Mouse (Mus musculus): ENCODE results near the gene Itgb4.

Gene Itgb4

DNA sequence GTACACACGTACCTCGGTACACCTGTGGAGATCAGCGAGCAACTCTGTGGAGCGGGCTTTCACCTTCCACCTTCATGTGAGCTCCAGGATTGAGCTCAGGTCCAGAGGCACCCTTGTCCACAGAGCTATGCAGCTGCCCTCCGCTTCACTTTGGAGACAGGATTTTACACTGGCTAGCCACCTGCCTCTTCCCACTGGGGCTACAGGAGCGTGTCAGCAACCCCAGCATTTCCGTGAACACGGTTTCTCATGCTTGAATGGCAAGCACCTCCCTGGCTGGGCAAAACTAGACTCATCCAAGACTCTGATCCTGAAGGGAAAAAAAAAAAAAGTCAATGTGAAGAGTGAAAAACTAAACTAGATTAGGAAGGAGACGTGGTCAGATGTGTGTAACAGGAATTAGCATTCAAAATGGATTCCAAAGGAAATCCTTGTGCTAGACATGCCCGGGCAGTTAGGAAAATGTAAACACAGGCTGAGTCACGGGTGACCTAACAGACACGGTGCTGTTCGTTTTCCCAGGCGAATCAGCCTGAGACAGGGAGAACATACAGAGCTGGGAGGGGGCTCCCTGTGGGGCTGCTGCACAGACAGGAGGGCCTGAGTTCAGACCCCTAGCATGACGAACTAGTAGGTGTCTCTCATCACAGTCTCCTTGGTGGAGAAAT is 4.4 kb upstream of the Itgb4 start:
- peak; percentile 22 to 30 for DNase-seq

DNA sequence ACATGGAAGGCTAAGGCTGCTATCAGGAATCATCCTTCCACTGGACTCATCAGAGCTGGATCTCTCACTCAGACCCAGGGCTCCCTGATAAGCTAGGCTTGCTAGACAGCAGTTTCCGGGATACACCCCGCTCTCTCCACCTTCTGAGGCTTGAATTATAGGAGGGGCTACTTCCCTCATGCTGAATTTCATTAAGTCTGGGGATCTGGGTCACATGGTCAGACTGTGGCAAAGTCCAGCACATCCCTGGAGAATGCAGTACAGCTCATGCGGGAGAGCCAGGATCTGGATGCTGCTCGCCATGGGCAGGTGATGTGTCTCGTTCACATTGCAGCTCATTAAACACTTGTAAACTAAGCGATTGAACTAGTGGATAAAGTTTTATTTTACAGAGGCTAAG is 3.5 kb upstream of the Itgb4 start:
- peak in 1 of 2 experiments; percentile 37 for DNase-seq

DNA sequence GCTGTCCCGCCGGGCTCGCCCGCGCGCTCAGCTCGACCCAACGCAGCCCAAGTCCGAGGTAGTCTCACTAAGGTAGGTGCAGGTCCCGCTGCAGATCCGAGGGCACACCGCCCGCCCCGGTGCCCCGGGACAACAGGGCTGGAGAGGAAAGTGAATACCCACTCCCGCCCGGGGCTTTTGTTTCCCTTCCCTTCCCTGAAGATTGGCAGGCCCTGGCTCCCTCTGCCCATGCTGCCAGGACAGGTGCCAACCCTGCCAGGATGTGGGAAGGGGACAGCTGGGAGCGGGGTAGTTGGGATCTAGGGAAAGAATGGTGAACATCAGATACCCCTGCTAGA is 543 bp downstream of the Itgb4 start:
- DNase-seq = no peak

DNA sequence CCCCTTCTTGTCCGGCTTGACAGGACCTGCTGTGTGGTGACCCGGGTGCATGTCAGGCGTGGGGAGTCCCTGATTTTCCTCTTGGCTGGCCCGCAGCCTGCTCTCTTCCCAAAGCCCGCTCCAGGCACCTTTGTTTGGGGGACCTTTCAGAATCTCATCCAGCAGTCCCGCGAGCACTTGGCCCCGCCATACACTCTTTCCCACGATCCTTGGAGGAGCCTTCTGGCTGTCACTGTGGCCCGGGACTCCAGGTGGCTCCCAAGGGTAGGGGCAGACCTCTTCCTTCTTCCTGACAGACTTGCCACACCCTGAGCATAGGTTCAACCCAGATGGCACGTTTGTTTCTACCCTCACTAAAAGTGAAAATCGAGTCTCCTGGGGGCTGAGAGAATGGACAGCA is 1.0 kb downstream of the Itgb4 start:
- no peak for DNase-seq

DNA sequence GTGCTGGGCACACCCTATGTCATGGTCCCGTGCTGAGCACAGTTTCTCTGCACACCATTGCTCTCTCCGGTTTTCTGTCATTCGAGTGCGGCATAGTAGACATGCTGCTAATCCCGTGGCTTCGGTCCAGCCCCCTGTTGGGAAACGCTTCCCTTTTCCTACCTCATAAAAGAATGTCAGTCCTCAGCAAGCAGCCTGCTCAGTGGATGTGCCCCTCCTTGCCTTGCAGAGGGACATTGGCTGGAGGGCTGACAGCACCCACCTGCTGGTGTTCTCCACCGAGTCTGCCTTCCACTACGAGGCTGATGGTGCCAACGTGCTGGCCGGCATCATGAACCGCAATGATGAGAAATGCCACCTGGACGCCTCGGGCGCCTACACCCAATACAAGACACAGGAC is 8.0 kb downstream of the Itgb4 start:
- no peak for DNase-seq

DNA sequence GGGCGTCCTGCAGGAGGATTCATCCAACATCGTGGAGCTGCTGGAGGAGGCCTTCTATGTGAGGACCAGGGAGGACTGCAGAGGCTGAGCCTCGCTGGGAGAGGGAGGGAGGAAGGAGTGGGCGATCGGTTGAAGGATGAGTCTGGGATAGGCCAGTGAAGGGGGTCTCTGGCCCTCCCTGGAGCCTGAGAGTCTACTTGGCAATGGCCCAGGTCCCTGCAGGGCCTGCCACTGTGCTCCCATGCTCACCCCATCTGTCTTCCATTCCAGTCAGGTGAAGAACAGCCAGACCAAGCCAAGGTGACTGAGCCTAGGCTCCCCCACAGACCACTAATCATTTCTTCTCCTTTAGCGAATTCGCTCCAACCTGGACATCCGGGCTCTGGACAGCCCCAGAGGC is 8.8 kb downstream of the Itgb4 start:
- DNase-seq = no peak

DNA sequence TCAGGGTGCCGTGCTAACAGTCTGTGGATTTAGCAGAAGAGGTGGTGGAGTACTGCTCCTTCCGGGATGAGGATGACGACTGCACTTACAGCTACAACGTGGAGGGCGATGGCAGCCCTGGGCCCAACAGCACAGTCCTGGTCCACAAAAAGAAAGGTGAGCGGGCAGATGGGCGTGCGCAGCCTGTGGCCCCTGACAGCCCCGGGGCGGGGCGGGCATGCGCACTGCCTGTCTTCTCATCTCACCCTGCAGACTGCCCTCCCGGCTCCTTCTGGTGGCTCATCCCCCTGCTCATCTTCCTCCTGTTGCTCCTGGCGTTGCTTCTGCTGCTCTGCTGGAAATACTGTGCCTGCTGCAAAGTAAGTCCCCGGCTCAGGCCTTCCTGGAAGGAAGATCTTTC is 15.2 kb downstream of the Itgb4 start:
- no peak for DNase-seq

DNA sequence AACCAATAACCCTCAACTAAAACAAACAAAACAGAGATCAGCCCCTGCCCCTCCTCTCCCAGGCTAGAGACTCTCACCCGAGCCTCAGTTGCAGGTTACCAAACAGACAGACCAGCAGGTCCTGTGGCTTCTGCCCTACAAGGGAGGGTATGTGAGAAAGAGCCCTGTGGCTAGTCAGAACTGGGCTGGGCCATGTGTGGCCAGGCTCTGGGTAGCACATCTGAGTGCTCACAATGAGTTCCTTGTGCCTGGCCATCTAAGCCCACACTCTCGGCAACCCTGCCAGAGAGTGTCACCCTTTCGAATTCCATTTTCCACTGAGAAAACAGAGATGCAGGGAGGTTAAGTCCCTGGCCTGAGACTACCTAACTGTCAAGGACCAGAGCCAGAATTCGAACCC is 17.6 kb downstream of the Itgb4 start:
- no peak for DNase-seq

DNA sequence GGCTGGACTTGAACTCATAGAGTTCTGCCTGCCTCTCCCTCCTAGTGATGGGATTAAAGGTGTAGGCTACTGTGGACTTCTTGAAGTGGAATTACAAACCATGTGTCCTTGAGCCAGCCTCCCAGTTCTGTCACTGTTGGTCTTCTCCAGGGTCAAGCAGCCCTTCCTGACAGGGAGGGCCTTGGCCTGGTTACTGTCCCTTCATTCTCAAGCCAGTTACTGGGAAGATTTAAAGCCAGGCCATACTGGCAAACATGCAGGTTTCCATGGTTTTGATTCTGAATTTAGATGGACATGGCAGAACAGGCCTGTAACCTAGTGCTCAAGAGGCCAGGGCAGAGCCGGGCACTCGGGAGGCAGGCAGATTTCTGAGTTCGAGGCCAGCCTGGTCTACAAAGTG is 20.7 kb downstream of the Itgb4 start:
- no peak for DNase-seq

DNA sequence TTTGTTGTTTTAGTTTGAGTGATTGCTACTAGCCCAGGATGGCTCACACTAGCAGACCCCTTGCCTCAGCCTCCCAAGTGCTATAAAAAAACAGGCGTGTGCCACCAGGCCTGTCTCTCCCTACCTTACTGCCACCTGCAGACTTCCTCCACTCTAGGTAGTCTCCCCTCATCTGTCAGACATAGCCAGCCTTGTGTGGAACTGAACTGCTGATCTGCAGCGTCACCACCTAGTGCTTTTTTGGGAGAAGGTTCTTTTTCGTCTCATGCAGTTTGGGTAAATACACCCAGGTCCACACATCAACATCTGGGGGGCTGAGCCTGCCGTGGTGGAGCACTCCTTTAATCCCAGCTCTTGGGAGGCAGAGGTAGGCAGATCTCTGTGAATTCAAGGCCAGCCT is 22.5 kb downstream of the Itgb4 start:
- DNase-seq = no peak

DNA sequence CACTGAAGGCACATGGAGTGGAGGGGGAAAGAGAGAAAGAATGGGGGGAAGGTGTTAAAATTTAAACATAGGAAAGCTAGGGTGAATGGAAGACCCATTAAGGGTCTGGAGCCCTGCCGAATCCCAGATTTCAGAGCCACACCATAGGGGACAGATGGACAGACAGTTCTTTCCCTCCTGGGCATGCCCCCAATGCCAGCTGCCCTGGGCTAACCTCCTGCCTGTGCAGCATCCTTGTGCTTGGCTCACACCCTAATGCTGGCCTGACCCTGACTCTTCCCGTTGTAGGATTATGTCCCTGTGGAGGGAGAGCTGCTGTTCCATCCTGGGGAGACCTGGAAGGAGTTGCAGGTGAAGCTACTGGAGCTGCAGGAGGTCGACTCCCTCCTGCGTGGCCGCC is 23.2 kb downstream of the Itgb4 start:
- no peak for DNase-seq

DNA sequence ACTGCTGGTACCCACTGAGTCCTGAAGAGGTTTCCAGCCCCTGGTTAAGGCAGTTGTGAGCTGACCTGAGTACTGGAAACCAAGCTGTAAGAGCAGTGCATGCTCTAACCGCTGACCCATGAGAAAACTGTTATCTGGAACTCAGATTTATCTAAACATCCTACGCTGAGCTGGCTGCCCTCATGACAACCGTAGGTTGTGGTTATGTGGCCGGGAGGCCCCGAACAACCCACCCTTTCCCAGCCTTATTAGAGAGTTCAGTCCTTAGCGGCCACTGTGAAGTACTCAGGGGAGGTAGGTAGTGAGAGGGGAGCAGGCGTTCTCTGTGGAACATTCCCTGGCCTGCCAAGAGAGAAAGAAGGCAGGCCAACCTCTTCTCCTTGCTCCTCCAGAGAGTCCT is 24.5 kb downstream of the Itgb4 start:
- no peak for DNase-seq

DNA sequence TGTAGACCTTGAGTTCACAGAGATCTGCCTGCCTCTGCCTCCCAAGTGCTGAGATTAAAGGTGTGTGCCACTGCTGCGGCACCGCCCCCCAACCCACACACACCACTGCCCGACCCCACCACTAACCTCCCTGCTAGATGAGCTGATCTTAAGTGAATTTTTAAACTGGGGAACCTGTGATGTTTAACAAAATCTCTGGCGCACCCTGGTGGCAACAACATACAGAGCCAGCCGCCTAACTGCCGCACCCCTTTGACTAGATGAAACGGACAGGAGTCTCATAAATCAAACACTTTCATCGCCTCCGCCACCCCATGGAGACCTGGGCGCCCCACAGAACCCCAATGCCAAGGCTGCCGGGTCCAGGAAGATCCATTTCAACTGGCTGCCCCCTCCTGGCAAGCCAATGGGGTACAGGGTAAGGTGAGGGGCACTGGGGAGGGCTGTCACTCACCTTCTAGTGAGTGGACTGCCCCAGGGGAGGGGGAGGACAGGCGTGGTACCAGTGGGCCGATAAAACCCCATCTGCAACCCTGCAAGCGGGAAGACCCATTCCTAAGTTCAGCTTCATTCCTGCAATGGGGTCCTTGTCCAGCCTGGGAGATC is 25.1 kb downstream of the Itgb4 start:
- DNase-seq = peak; percentile 57 to 89

DNA sequence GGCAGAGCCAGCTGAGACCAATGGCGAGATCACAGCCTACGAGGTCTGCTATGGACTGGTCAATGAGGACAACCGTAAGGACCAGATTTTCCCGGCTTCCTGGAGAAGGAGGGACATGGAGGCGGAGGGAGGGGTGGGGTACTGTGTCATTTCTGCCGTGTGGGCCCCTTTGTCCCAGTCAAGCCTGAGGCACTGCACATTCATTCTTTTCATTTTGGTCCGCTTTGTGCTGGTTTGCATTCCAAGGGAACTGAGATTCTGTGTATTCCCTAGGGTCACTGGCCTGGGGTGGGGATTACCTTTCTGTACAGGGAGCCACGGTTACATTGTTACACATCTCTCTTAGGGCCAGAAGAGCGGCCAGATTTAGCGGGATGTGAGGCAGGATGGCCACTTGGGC is 26.1 kb downstream of the Itgb4 start:
- no peak for DNase-seq

DNA sequence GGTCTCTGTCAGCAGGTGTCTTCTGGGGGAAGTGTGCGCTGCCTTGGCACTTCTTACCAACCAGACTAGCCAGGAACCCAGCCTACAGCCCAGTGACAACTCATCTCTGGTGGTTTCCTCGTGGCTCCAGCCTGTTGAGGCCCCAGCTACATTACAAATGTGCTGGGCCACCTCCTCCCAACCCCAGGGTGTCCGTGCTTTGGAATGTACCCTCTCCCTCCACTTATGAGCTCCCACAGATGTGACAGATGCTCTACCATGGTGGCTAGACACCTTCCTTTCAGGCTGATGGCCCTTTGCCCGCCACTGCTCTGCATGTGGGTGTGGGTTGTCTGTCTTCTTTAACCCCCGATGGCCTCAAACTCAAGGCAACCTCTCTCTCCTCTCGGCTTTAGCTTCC is 27.2 kb downstream of the Itgb4 start:
- no peak for DNase-seq

DNA sequence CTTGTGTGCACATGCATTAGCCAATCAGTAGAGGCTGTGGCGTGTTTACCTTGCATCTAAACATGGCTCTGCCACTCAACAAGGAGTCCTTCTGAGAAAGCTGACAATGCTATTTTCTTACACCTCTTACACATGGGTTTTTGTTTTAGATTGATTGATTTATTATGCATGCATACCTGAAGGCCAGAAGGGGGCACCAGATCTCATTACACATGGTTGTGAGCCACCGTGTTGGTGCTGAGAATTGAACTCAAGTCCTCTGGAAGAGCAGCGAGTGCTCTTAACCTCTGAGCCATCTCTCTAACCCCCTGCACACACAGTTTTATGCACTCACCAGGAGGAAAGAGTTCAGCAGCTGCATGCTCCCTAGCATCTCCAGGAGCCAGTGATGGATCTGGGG is 28.4 kb downstream of the Itgb4 start:
- no peak for DNase-seq

DNA sequence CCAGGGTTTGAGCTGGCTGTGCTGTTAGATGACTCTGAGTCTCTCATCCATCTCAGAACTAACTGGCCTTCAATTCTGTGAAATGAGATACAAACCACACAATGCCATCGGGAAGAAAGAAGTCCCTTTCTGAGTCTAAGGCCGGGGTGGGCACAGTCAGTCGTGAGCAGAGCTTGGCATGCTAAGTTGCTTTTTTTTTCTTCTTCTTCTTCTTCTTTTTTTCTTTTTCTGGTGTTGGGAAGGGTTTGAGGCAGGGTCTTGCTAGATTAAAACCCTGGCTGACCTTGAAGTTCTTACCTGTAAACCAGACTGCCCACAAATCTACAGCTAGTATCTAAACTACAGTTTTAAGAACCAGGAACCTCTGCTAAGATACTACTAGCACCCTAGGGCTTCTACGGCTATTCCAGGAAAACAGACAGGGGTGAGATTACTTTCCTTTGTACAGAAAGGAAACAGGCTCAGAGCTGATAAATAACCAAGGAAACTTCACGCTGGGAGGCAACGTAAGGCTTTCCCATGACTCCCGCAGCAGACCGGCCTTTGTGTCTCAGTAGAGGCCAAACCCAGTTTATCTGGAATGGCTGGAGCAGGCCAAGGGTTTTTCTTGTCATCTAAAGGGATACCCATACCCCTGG is 29.8 kb downstream of the Itgb4 start:
- no peak for DNase-seq

DNA sequence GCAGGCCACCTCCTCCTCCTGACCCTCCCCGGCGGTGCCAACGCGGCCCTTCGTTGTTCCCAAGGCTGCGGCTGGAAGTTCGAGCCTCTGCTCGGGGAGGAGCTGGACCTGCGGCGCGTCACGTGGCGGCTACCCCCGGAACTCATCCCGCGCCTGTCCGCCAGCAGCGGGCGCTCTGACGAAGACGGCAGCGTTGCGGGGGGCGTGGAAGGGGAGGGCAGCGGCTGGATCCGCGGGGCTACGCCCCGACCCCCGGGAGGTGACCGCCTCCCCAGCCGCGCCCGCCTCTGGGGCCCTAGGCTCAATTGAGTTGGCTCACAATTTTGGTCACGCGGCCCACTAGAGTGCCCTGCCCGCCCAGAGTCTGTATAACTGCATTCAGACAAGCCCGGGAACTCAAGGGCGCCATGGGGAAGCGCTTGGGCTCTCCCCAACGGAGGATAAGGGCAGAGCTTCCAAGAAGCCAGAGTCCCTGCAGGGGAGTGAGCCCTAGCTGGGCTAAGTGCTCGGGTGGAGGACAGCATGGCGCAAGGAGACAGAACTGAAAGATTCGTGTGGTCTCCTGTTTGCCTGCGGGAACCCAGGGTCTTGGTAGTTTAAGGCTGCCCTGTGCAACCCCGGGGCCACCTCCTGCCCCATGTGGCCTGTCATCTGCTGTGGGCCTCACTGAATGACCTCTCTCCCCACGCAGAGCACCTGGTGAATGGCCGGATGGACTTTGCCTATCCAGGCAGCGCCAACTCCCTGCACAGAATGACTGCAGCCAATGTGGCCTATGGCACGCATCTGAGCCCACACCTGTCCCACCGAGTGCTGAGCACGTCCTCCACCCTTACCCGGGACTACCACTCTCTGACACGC is 30.6 kb downstream of the Itgb4 start:
- DNase-seq = peak; percentile 55 to 69

DNA sequence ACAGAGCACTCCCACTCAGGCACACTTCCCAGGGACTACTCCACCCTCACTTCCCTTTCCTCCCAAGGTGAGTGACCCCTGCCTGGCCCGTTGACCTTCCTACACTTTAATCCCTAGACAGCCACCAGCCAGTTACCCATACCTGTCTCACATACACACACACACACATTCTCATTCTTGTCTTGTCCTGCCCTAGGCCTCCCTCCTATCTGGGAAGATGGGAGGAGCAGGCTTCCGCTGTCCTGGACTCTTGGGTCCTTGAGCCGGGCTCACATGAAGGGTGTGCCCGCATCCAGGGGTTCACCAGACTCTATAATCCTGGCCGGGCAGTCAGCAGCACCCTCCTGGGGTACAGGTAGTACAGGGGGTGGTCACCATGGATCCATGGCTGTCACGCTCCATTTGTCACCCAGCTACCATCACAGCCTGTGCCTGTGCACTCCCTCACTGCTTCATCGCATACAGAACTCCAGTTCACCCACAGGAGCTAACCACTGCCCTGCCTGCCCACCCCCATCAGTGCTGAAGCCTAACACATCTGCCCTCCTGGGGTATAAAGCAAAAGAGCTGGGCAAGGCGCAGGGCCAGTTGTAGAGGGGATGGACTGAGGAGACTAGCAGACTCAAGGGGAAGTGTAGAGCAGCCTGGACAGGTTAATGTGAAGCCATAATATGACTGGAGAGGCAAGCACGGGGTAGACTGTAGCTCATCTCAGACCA is 31.4 kb downstream of the Itgb4 start:
- DNase-seq = no peak

DNA sequence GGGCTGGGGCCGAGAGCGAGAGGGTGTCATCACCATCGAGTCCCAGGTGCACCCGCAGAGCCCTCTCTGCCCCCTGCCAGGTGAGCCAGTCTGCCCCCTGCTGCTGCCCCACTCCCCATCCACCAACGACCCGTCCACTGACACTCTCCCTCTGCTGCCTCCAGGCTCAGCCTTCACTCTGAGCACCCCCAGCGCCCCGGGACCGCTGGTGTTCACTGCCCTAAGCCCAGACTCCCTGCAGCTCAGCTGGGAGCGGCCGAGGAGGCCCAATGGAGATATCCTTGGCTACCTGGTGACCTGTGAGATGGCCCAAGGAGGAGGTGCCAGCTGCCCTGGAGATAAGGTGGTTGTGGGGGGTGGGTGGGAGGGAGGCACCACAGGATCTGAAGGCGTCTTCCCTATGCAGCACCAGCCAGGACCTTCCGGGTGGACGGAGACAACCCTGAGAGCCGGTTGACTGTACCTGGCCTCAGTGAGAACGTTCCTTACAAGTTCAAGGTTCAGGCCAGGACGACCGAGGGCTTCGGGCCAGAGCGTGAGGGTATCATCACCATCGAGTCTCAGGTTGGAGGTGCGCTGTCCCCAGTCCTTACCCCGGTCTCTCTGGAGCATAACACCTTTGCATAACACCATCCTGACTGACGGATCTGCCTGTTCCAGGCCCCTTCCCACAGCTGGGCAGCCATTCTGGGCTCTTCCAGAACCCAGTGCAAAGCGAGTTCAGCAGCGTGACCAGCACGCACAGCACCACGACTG is 32.8 kb downstream of the Itgb4 start:
- DNase-seq = no peak

DNA sequence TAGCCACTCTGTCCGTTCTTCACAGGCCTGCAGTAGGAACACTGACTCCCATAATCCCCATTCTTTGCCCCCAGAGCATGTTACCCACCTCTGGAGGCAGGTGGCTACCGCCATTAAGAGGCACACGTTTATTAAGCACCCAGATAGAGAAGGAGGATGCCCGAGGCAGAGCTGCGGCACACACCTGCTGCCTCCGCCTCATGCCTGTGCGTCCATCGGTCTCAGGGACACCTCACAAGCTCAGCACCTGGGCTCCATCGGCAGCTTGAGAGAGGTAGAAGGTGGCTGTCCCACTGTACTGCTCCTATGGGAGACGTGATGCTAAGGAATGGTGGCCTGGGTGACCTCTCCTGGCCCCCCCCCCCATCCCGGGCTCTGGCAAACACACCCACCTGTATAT is 33.9 kb downstream of the Itgb4 start:
- no peak for DNase-seq

DNA sequence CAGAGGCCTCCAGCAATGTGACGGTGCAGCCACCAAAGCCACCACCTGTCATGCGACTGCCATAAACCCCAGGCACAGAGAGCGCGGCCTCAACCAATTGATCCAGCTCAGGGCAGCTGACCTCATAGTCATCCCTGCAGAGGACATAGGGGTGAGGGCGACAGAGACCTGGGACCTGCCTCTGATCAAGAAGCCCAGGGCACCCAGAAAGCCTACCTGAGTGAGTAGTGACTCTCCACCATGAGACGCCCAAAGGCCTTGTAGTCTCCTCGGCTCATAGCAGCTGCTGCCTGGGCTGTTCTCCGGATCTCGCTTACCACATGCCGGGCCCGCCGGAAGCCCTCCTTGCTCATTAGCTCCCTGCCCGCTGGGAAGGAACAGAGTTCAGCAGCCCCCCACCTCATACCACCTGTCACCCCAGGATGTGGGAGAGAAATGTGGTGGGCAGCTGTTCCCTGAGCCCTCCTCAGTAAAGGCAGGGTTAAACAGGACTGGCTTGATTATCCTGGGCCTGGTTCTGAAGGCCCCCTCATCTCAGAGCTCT is 34.4 kb downstream of the Itgb4 start:
- no peak for DNase-seq

All from kidney, adult 8-10 months (tissue).